Mouse (Mus musculus) embryonic facial prominence, embryonic 14.5 days (tissue): Measurements from ENCODE around the gene S100a7a. TPM values are rescaled to one million over a fixed set of nuclear protein-coding genes. Genes with fewer than 3 reads are reported as not detected.

Source experiments
- ATAC-seq: fragments of 200-750 bp; cut with Nextera tagmentation; 2 replicates; pipeline ENCODE4 v1.8.0; 2017; ENCODE audit warnings: low read depth, moderate number of reproducible peaks, moderate TSS enrichment
- DNase-seq: peaks from one replicate; pipeline ENCODE4 v3.0.0-alpha.2; 2015; ENCODE audit warnings: low spot score
- H3K27ac ChIP-seq: fragments of 300-500 bp; sonication (generic); replicated peaks from 2 replicates; pipeline ENCODE4 v1.5.1; 2014; ENCODE audit warnings: low read depth, mild to moderate bottlenecking, low read length, moderate library complexity
- H3K27me3 ChIP-seq: fragments of 300-500 bp; sonication (generic); replicated peaks from 2 replicates; pipeline ENCODE4 v1.6.1; 2014; ENCODE audit warnings: low read length; ENCODE audit not compliant: control insufficient read depth, insufficient read depth
- H3K36me3 ChIP-seq: fragments of 300-500 bp; sonication (generic); 2 replicates; pipeline ENCODE4 v1.6.1; 2014; ENCODE audit warnings: low read length, mixed read lengths; ENCODE audit not compliant: control insufficient read depth, insufficient read depth
- H3K4me1 ChIP-seq: fragments of 300-500 bp; sonication (generic); 2 replicates; pipeline ENCODE4 v1.6.1; 2014; ENCODE audit warnings: antibody characterized with exemption, low read length; ENCODE audit not compliant: control insufficient read depth, insufficient read depth
- H3K4me2 ChIP-seq: fragments of 300-500 bp; sonication (generic); 2 replicates; pipeline ENCODE4 v1.6.1; 2014; ENCODE audit warnings: low read depth, mild to moderate bottlenecking, low read length, moderate library complexity, mixed read lengths
- H3K4me3 ChIP-seq: fragments of 300-500 bp; sonication (generic); 2 replicates; pipeline ENCODE4 v1.5.1; 2014; ENCODE audit warnings: low read depth, mild to moderate bottlenecking, low read length
- H3K9ac ChIP-seq: fragments of 300-500 bp; sonication (generic); 2 replicates; pipeline ENCODE4 v1.6.1; 2014; ENCODE audit warnings: low read depth, mild to moderate bottlenecking, low read length, moderate library complexity, mixed read lengths
- H3K9me3 ChIP-seq: fragments of 300-500 bp; sonication (generic); 2 replicates; pipeline ENCODE4 v1.6.1; 2016; ENCODE audit warnings: low read length; ENCODE audit not compliant: control insufficient read depth
- WGBS: fragments of 180-500 bp; shearing (Covaris S2); extraction: QIAGEN DNeasy Blood & Tissue Kit; methylation state at CpG from one replicate; pipeline ENCODE4 v1.1.7; 2014; 5-methylcytosine and 5-hydroxymethylcytosine counted together
- polyA plus RNA-seq: library from polyadenylated mRNA; unstranded; fragments of >200 nt; fragmentation: Nextera tagmentation; extraction: Ambion mirVana; gene quantifications from 2 replicates; pipeline ENCODE4 v1.2.1, GENCODE M21; 2014

The S100a7a gene
- polyA plus RNA-seq, 1 experiment from 2014 or later = 0.84 TPM

- WGBS = 94% methylated on average over 2 of the region's 2 CpGs
- DNase-seq (no peak), ATAC-seq (no peak)
- no peaks in the 10 kb centered on the region for H3K27me3 ChIP-seq
- no peak overlapping the region for H3K4me2 ChIP-seq
- no peak overlapping the region for H3K27ac ChIP-seq
- H3K36me3 ChIP-seq = no peaks in the 10 kb centered on the region
- no peaks in the 10 kb centered on the region for H3K4me1 ChIP-seq
- no peak overlapping the region for H3K4me3 ChIP-seq
- H3K9me3 ChIP-seq = no peaks in the 10 kb centered on the region
- no peak overlapping the region for H3K9ac ChIP-seq
Observed at GRCm38 (mm10) chr3:90702244-90702643, 48.4 kb downstream of the S100a7a start.

Other genes starting within 250 kb of the S100a7a start
- 26.0 and 31.8 TPM in 2 replicates for gene Ints3, start 220.4 kb upstream of the S100a7a start, polyA plus RNA-seq
- gene Npr1, start 188.2 kb upstream of the S100a7a start, polyA plus RNA-seq = 6.7 and 8.2 TPM in 2 replicates
- gene Ilf2, start 177.9 kb upstream of the S100a7a start, polyA plus RNA-seq = 137 and 166 TPM in 2 replicates
- 79.6 and 89.9 TPM in 2 replicates for gene Snapin, start 163.0 kb upstream of the S100a7a start, polyA plus RNA-seq
- 92.1 and 98.4 TPM in 2 replicates for gene Chtop, start 144.5 kb upstream of the S100a7a start, polyA plus RNA-seq
- 37.2 and 49.6 TPM in 2 replicates for gene S100a1, start 139.6 kb upstream of the S100a7a start, polyA plus RNA-seq
- gene S100a13, start 139.6 kb upstream of the S100a7a start, polyA plus RNA-seq = 40.8 and 45.8 TPM in 2 replicates
- gene S100a14, start 127.2 kb upstream of the S100a7a start, polyA plus RNA-seq = 15.6 and 21.5 TPM in 2 replicates
- 182 and 201 TPM in 2 replicates for gene S100a16, start 116.8 kb upstream of the S100a7a start, polyA plus RNA-seq
- 5.2 and 7.9 TPM in 2 replicates for gene S100a3, start 93.4 kb upstream of the S100a7a start, polyA plus RNA-seq
- not detected in 2 replicates for gene S100a2, start 63.8 kb upstream of the S100a7a start, polyA plus RNA-seq
- gene Gm42674, start 52.1 kb upstream of the S100a7a start, polyA plus RNA-seq = not detected in 2 replicates
- gene S100a4, start 50.2 kb upstream of the S100a7a start, polyA plus RNA-seq = 16.8 and 22.9 TPM in 2 replicates
- 1.6 TPM in 1 of 2 replicates, not detected in the other for gene S100a5, start 45.5 kb upstream of the S100a7a start, polyA plus RNA-seq
- 190 and 334 TPM in 2 replicates for gene S100a6, start 41.1 kb upstream of the S100a7a start, polyA plus RNA-seq
- gene S100a8, start 15.0 kb downstream of the S100a7a start, polyA plus RNA-seq = 46.0 and 58.1 TPM in 2 replicates
- 30.1 and 39.1 TPM in 2 replicates for gene S100a9, start 41.7 kb downstream of the S100a7a start, polyA plus RNA-seq
- 0.13 and 0.22 TPM in 2 replicates for gene Pglyrp4, start 72.9 kb downstream of the S100a7a start, polyA plus RNA-seq
- gene Gm5849, start 123.9 kb downstream of the S100a7a start, polyA plus RNA-seq = not detected in 2 replicates